In genomic region chr13:28692587-28692986, GRCm38 (mm10) we compare ENCODE assay signal across 17 mouse cellular contexts.
DNase-seq lines count a peak whose midpoint lies in the region; ATAC-seq and TF ChIP-seq lines count a peak whose summit lies in the region.
"Had no signal": no experiment of that assay in that cellular context is flagged by ENCODE, and none has a peak within 500 bp of the region (broad histone marks: within the 10 kb centered on the region; RNA-seq: fewer than 3 reads in every experiment).

No protein-coding gene starts in this region.

- peak overlapping the region; percentile 25; the same call in 1 of the 2 replicates for H3K27ac ChIP-seq in forebrain, embryonic 13.5 days
- no peak overlapping the region for H3K27ac ChIP-seq in forebrain, embryonic 11.5 days (ENCODE audit: low read depth, low read length)
- peak overlapping the region; percentile 12; the same call in 1 of the 2 replicates for H3K27ac ChIP-seq in stomach, embryonic 14.5 days (ENCODE audit: low read length)
- no peak overlapping the region for H3K27ac ChIP-seq in stomach, postnatal 0 days (replicated peaks)
- peak overlapping the region; percentile 28 for H3K27ac ChIP-seq in stomach, embryonic 15.5 days
- H3K27ac ChIP-seq: liver, embryonic 12.5 days; midbrain, embryonic 10.5 days had no signal

- no peak for TF ChIP-seq CTCF in stomach, postnatal 0 days (IDR thresholded peaks at IDR 0.05; ENCODE audit: low read depth)

- no peak overlapping the region for H3K4me2 ChIP-seq in forebrain, embryonic 13.5 days
- no peak overlapping the region for H3K4me2 ChIP-seq in forebrain, embryonic 11.5 days (ENCODE audit: low read depth, low read length, severe bottlenecking)
- no peak overlapping the region for H3K4me2 ChIP-seq in stomach, embryonic 14.5 days (replicated peaks; ENCODE audit: low read depth, low read length)
- no peak overlapping the region for H3K4me2 ChIP-seq in stomach, postnatal 0 days (replicated peaks; ENCODE audit: low read depth)
- no peak overlapping the region for H3K4me2 ChIP-seq in stomach, embryonic 15.5 days
- H3K4me2 ChIP-seq: heart, embryonic 12.5 days; liver, embryonic 12.5 days had no signal

- H3K9me3 ChIP-seq in forebrain, embryonic 13.5 days (replicated peaks) = no peaks in the 10 kb centered on the region
- no peaks in the 10 kb centered on the region for H3K9me3 ChIP-seq in forebrain, embryonic 11.5 days (ENCODE audit: control insufficient read depth, low read length)
- no peaks in the 10 kb centered on the region for H3K9me3 ChIP-seq in stomach, embryonic 14.5 days (ENCODE audit: control insufficient read depth, low read depth, low read length)
- H3K9me3 ChIP-seq in stomach, postnatal 0 days (ENCODE audit: control insufficient read depth, low read length) = no peaks in the 10 kb centered on the region
- no peaks in the 10 kb centered on the region for H3K9me3 ChIP-seq in stomach, embryonic 15.5 days
- H3K9me3 ChIP-seq: heart, embryonic 12.5 days; liver, embryonic 12.5 days; midbrain, embryonic 10.5 days had no signal

- ATAC-seq in forebrain, embryonic 13.5 days = no peak
- ATAC-seq in forebrain, embryonic 11.5 days (replicated peaks; ENCODE audit: low FRiP score) = no peak
- peak; percentile 46 for ATAC-seq in stomach, embryonic 14.5 days (ENCODE audit: insufficient number of reproducible peaks, insufficient read depth, low FRiP score, low read depth)
- no peak; the same call in 1 of the 2 replicates for ATAC-seq in stomach, postnatal 0 days (ENCODE audit: low FRiP score, low TSS enrichment)
- ATAC-seq in stomach, embryonic 15.5 days (ENCODE audit: insufficient read depth, low FRiP score, low read depth) = no peak
- ATAC-seq: hindbrain, embryonic 16.5 days; liver, embryonic 12.5 days had no signal

- DNase-seq in forebrain, embryonic 11.5 days (ENCODE audit: low spot score) = no peak
- peak; percentile 27 to 40 for DNase-seq in left cerebral cortex, postnatal 36 days (ENCODE audit: low spot score in 2 of 2)
- no peak for DNase-seq in left cerebral cortex, postnatal 10 days (ENCODE audit: extremely low spot score in 1 of 2, low spot score in 2 of 2)
- no peak for DNase-seq in stomach, postnatal 0 days (ENCODE audit: low spot score)
- DNase-seq in layer of hippocampus, adult 18-20 months (ENCODE audit: low spot score in 2 of 2) = no peak
- DNase-seq: B cell, adult 2 months; cerebellum, postnatal 36 days; gastrocnemius, postnatal 14 days; kidney, postnatal 10 days; retina, postnatal 1 day had no signal

- no peaks in the 10 kb centered on the region for H3K27me3 ChIP-seq in forebrain, embryonic 13.5 days
- no peaks in the 10 kb centered on the region for H3K27me3 ChIP-seq in forebrain, embryonic 11.5 days (ENCODE audit: control insufficient read depth, insufficient read depth, low read length)
- no peaks in the 10 kb centered on the region for H3K27me3 ChIP-seq in stomach, embryonic 14.5 days (ENCODE audit: control insufficient read depth, insufficient read depth, low read length)
- H3K27me3 ChIP-seq in stomach, postnatal 0 days (ENCODE audit: control insufficient read depth, insufficient read depth, low read length) = no peaks in the 10 kb centered on the region
- H3K27me3 ChIP-seq in stomach, embryonic 15.5 days (replicated peaks) = no peaks in the 10 kb centered on the region
- H3K27me3 ChIP-seq: heart, embryonic 12.5 days; liver, embryonic 12.5 days had no signal

- peaks cover 42% of the 10 kb centered on the region for H3K4me1 ChIP-seq in forebrain, embryonic 13.5 days
- peaks cover 2% of the 10 kb centered on the region for H3K4me1 ChIP-seq in forebrain, embryonic 11.5 days (replicated peaks; ENCODE audit: control insufficient read depth, insufficient read depth, low read length)
- peaks cover 2% of the 10 kb centered on the region for H3K4me1 ChIP-seq in stomach, embryonic 14.5 days (ENCODE audit: control insufficient read depth, insufficient read depth, low read length)
- no peaks in the 10 kb centered on the region for H3K4me1 ChIP-seq in stomach, postnatal 0 days (replicated peaks; ENCODE audit: control insufficient read depth, insufficient read depth)
- H3K4me1 ChIP-seq in stomach, embryonic 15.5 days = peaks cover 2% of the 10 kb centered on the region; the same call in 1 of the 2 replicates
- H3K4me1 ChIP-seq: liver, embryonic 12.5 days had no signal

- H3K36me3 ChIP-seq in forebrain, embryonic 13.5 days (ENCODE audit: poor library complexity, severe bottlenecking) = no peaks in the 10 kb centered on the region
- no peaks in the 10 kb centered on the region for H3K36me3 ChIP-seq in forebrain, embryonic 11.5 days (ENCODE audit: control insufficient read depth, insufficient read depth, low read length)
- no peaks in the 10 kb centered on the region for H3K36me3 ChIP-seq in stomach, embryonic 14.5 days (ENCODE audit: control insufficient read depth, insufficient read depth, low read length)
- no peaks in the 10 kb centered on the region for H3K36me3 ChIP-seq in stomach, postnatal 0 days (ENCODE audit: control insufficient read depth, insufficient read depth, low read length)
- H3K36me3 ChIP-seq in stomach, embryonic 15.5 days = no peaks in the 10 kb centered on the region
- H3K36me3 ChIP-seq: heart, embryonic 12.5 days; liver, embryonic 12.5 days had no signal

- H3K4me3 ChIP-seq in forebrain, embryonic 13.5 days = no peak overlapping the region
- no peak overlapping the region for H3K4me3 ChIP-seq in forebrain, embryonic 11.5 days (ENCODE audit: low read depth, low read length)
- no peak overlapping the region for H3K4me3 ChIP-seq in stomach, embryonic 14.5 days (ENCODE audit: low read depth, low read length)
- H3K4me3 ChIP-seq in stomach, postnatal 0 days (ENCODE audit: low read depth, low read length) = no peak overlapping the region
- H3K4me3 ChIP-seq in stomach, embryonic 15.5 days (replicated peaks) = no peak overlapping the region
- H3K4me3 ChIP-seq: heart, embryonic 12.5 days; liver, embryonic 12.5 days; midbrain, embryonic 10.5 days had no signal

- WGBS in forebrain, embryonic 13.5 days = 64% methylated on average over 5 of the region's 5 CpGs
- 68% methylated on average over 5 of the region's 5 CpGs for WGBS in forebrain, embryonic 11.5 days
- WGBS in stomach, embryonic 14.5 days = 51% methylated on average over 5 of the region's 5 CpGs
- WGBS in stomach, postnatal 0 days = 50% methylated on average over 5 of the region's 5 CpGs
- WGBS in stomach, embryonic 15.5 days = 49% methylated on average over 5 of the region's 5 CpGs

- intact Hi-C loops in left cerebral cortex, postnatal 36 days (cut with DNase I) = no loop called here
- intact Hi-C loops in left cerebral cortex, postnatal 10 days (cut with DNase I) = no loop called here

- no peak overlapping the region for H3K9ac ChIP-seq in forebrain, embryonic 13.5 days
- H3K9ac ChIP-seq in forebrain, embryonic 11.5 days (ENCODE audit: low read length) = no peak overlapping the region
- H3K9ac ChIP-seq in stomach, embryonic 14.5 days (replicated peaks; ENCODE audit: low read depth, low read length) = no peak overlapping the region
- no peak overlapping the region for H3K9ac ChIP-seq in stomach, postnatal 0 days (ENCODE audit: low read length)
- H3K9ac ChIP-seq in stomach, embryonic 15.5 days = no peak overlapping the region
- H3K9ac ChIP-seq: heart, embryonic 12.5 days; liver, embryonic 12.5 days had no signal

- TF ChIP-seq EP300 in stomach, postnatal 0 days (optimal IDR thresholded peaks at IDR 0.05) = no peak

Comparison
In these comparisons a context has a peak if more than half of its experiments do, and no peak if none do; other contexts are left out.
1. H3K27ac ChIP-seq: peak in forebrain, embryonic 13.5 days (single experiment), stomach, embryonic 14.5 days (single experiment) and stomach, embryonic 15.5 days (single experiment); none in forebrain, embryonic 11.5 days (single experiment) and stomach, postnatal 0 days (single experiment).
2. DNase-seq: peak in left cerebral cortex, postnatal 36 days (2 of 2); none in forebrain, embryonic 11.5 days (single experiment), left cerebral cortex, postnatal 10 days (0 of 2), stomach, postnatal 0 days (single experiment) and layer of hippocampus, adult 18-20 months (0 of 2).